Mouse (Mus musculus) limb, embryonic 14.5 days (tissue): ENCODE results near the gene Abhd2. TPM values are rescaled to one million over a fixed set of nuclear protein-coding genes. Genes with fewer than 3 reads are reported as not detected.

Experiments
- ATAC-seq: fragments of 200-750 bp; cut with Nextera tagmentation; 2 replicates; pipeline ENCODE4 v1.8.0; 2017; ENCODE audit warnings: low read depth, moderate number of reproducible peaks, moderate TSS enrichment; ENCODE audit not compliant: low FRiP score
- DNase-seq: peaks from one replicate; pipeline ENCODE4 v3.0.0-alpha.2; 2015; ENCODE audit warnings: low spot score
- H3K27ac ChIP-seq: fragments of 300-500 bp; sonication (generic); replicated peaks from 2 replicates; pipeline ENCODE4 v1.5.1; 2014; ENCODE audit warnings: low read depth, mild to moderate bottlenecking, low read length, moderate library complexity, mixed read lengths
- H3K27me3 ChIP-seq: fragments of 300-500 bp; sonication (generic); 2 replicates; pipeline ENCODE4 v1.6.1; 2014; ENCODE audit warnings: low read length, mixed read lengths; ENCODE audit not compliant: control insufficient read depth, insufficient read depth
- H3K36me3 ChIP-seq: fragments of 300-500 bp; sonication (generic); 2 replicates; pipeline ENCODE4 v1.6.1; 2014; ENCODE audit warnings: mild to moderate bottlenecking, low read length, moderate library complexity, mixed read lengths; ENCODE audit not compliant: control insufficient read depth, insufficient read depth
- H3K4me1 ChIP-seq: fragments of 300-500 bp; sonication (generic); 2 replicates; pipeline ENCODE4 v1.6.1; 2014; ENCODE audit warnings: antibody characterized with exemption, low read length, mixed read lengths; ENCODE audit not compliant: control insufficient read depth, insufficient read depth
- H3K4me2 ChIP-seq: fragments of 300-500 bp; sonication (generic); replicated peaks from 2 replicates; pipeline ENCODE4 v1.6.1; 2014; ENCODE audit warnings: low read depth, mild to moderate bottlenecking, low read length, moderate library complexity; ENCODE audit not compliant: severe bottlenecking
- H3K4me3 ChIP-seq: fragments of 300-500 bp; sonication (generic); replicated peaks from 2 replicates; pipeline ENCODE4 v1.5.1; 2014; ENCODE audit warnings: low read length
- H3K9ac ChIP-seq: fragments of 300-500 bp; sonication (generic); 2 replicates; pipeline ENCODE4 v1.6.1; 2014; ENCODE audit warnings: mild to moderate bottlenecking, low read depth, low read length, moderate library complexity; ENCODE audit not compliant: severe bottlenecking
- H3K9me3 ChIP-seq: fragments of 300-500 bp; sonication (generic); 2 replicates; pipeline ENCODE4 v1.6.1; 2016; ENCODE audit warnings: low read length; ENCODE audit not compliant: control insufficient read depth
- POLR2A ChIP-seq: fragments of 200-500 bp; IDR thresholded peaks from 2 replicates; pipeline ENCODE4 v1.8.0; 2012; ENCODE audit warnings: inconsistent platforms, mild to moderate bottlenecking, moderate library complexity, borderline replicate concordance; ENCODE audit not compliant: insufficient read depth, insufficient read length; ENCODE audit errors: extremely low read depth
- WGBS: fragments of 180-500 bp; shearing (Covaris S2); extraction: QIAGEN DNeasy Blood & Tissue Kit; methylation state at CpG from one replicate; pipeline ENCODE4 v1.1.7; 2014; 5-methylcytosine and 5-hydroxymethylcytosine counted together
- polyA plus RNA-seq, 2 experiments: library from polyadenylated mRNA; depleted of rRNA in 1 of 2; stranded (reverse) in 1 of 2; unstranded in 1 of 2; fragments of >200 nt; fragmentation: Nextera tagmentation in 1 of 2; extraction: Ambion mirVana in 1 of 2; gene quantifications; 2 replicates each; pipeline versions ENCODE4 v1.2.1 to v1.2.3; 2012 to 2014

Abhd2 gene
- polyA plus RNA-seq, 2 experiments, result 7.8 to 10.9 TPM

DNA sequence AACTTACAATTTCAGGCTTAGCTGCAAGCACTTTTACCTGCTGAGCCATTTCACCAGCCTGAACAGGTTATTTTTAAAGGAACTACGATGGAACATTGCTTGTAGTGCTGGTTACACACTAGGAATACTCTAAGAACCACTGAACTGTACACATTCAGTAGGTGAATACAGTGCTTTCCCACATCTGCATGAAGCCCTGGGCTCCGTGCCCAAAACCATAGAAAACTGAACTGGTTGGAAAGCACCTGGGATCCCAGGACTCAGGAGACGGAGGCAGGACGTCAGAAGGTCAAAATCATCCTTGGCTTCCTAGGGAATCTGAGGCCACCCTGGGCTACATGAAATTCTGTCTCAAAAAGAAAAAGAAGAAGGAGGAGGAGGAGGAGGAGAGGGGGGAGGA, 6.8 kb upstream of the Abhd2 start:
- no peak overlapping the region for H3K4me2 ChIP-seq
- no peaks in the 10 kb centered on the region for H3K9me3 ChIP-seq
- H3K4me3 ChIP-seq, result no peak overlapping the region
- H3K27me3 ChIP-seq, result no peaks in the 10 kb centered on the region
- DNase-seq (peak; percentile 35), ATAC-seq (no peak)
- 42% methylated on average over 3 of the region's 4 CpGs for WGBS
- no peak overlapping the region for H3K27ac ChIP-seq
- H3K9ac ChIP-seq, result no peak overlapping the region
- no peaks in the 10 kb centered on the region for H3K36me3 ChIP-seq
- TF ChIP-seq POLR2A, result no peak
- no peaks in the 10 kb centered on the region for H3K4me1 ChIP-seq

DNA sequence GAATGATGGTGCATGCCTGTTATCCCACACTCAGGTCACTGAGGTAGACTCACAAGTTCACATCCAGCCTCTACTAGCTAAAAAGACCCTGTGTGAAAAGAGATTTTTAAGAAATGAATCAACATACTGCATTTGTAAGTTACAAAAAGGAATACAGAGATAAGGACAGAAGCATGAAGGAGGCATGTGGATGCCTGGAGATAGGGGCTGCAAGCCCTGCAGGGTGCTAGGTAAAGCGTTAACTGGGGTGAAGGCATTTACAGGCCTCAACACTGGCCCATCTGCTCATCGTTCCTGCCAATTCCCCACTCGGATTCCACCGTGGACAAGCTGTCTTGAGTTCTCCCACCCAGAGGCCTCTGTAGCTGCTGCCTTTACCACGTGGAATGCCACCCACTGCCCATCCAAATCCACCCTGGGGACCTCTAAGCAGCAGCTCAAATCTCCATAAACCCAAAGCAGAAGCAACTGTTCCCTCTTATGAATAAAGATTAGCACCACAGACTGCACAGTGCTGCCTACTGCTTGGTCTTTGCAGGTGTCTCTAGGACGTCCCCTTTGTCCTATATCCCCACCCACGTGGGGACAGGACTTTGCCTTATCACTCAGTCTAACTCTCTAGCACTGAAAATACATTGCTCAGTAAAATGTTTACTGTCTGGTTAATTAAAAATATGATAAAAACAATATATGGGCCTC, 5.2 kb upstream of the Abhd2 start:
- no peak overlapping the region for H3K9ac ChIP-seq
- ATAC-seq (no peak), DNase-seq (no peak)
- H3K27ac ChIP-seq, result no peak overlapping the region
- H3K27me3 ChIP-seq, result no peaks in the 10 kb centered on the region
- no peaks in the 10 kb centered on the region for H3K36me3 ChIP-seq
- H3K4me1 ChIP-seq, result no peaks in the 10 kb centered on the region
- TF ChIP-seq POLR2A, result no peak
- WGBS, result 41% methylated on average over 7 of the region's 7 CpGs
- no peak overlapping the region for H3K4me3 ChIP-seq
- no peaks in the 10 kb centered on the region for H3K9me3 ChIP-seq
- no peak overlapping the region for H3K4me2 ChIP-seq

DNA sequence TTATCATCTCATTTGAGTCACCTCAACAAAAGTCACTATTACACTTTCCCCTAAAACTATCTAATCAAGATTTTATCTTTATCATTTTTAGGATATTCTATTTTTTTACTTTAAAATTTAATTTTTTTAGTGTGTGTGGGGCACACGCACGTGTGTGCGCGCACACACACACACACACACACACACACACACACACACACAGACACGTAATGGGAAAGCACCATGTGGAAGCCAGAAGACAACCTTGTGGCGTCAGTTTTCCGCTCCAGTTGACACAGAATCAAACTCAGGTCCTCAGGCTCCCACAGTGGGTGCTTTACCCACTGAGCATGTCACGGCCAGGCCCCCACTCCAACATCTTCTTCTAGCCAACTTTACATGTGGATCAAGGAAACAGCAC, 4.1 kb upstream of the Abhd2 start:
- peaks cover 2% of the 10 kb centered on the region for H3K4me1 ChIP-seq
- TF ChIP-seq POLR2A, result no peak
- no peaks in the 10 kb centered on the region for H3K9me3 ChIP-seq
- no peak overlapping the region for H3K9ac ChIP-seq
- H3K27me3 ChIP-seq, result no peaks in the 10 kb centered on the region
- no peak overlapping the region for H3K27ac ChIP-seq
- no peak overlapping the region for H3K4me2 ChIP-seq
- 82% methylated on average over 8 of the region's 8 CpGs for WGBS
- H3K36me3 ChIP-seq, result no peaks in the 10 kb centered on the region
- H3K4me3 ChIP-seq, result no peak overlapping the region
- ATAC-seq (no peak), DNase-seq (no peak)

DNA sequence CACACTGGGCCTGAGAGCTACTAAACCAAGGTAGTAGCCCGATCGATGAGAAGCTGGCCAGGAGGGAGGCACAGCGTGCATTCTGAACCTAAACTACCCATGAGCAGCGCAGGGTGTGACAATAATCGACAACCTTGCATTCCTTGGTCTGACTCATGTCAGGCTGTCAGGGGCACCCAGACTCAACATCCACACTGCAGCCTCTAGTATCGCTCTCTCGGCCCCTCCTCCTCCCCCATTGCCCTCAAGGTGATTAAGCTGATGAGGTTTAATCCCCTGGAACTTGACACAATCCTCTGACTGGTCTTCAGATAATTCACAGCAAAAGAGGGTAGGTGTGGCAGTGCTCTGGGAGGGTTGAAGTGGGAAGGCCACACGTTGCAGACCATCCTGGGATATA, 3.6 kb upstream of the Abhd2 start:
- Histone ChIP-seq H3K4me2 (no peak overlapping the region), H3K9ac (no peak overlapping the region), H3K9me3 (no peaks in the 10 kb centered on the region), H3K27me3 (no peaks in the 10 kb centered on the region), H3K4me3 (no peak overlapping the region), H3K27ac (no peak overlapping the region), H3K36me3 (no peaks in the 10 kb centered on the region), H3K4me1 (peaks cover 6% of the 10 kb centered on the region)
- no peak for TF ChIP-seq POLR2A
- WGBS, result 39% methylated on average over 8 of the region's 8 CpGs
- DNase-seq (no peak), ATAC-seq (no peak)

DNA sequence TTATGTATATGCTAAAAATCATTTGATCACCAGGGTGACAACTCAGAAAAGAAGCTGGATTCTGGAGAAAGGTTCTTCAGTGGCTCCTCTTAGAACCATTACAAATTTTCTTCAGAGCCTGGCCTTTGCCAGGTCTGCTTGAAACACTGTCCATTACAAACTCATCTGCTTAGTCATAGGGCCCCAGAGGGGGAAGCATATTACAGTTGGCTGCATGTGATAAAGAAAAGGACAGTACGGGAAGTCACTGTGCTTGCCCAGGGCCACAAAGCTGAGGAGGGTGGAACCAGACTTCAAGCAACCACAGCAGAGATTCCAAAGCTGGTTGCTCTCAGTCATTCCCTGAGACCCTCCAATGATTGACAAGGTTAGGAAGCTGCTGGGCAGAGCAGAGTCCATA, 3.1 kb upstream of the Abhd2 start:
- H3K4me2 ChIP-seq, result no peak overlapping the region
- 62% methylated on average over 1 of the region's 1 CpGs for WGBS
- H3K36me3 ChIP-seq, result no peaks in the 10 kb centered on the region
- peaks cover 9% of the 10 kb centered on the region for H3K4me1 ChIP-seq
- no peak overlapping the region for H3K27ac ChIP-seq
- no peaks in the 10 kb centered on the region for H3K27me3 ChIP-seq
- ATAC-seq, result no peak
- no peak for TF ChIP-seq POLR2A
- no peak for DNase-seq
- no peaks in the 10 kb centered on the region for H3K9me3 ChIP-seq
- no peak overlapping the region for H3K9ac ChIP-seq
- H3K4me3 ChIP-seq, result no peak overlapping the region

DNA sequence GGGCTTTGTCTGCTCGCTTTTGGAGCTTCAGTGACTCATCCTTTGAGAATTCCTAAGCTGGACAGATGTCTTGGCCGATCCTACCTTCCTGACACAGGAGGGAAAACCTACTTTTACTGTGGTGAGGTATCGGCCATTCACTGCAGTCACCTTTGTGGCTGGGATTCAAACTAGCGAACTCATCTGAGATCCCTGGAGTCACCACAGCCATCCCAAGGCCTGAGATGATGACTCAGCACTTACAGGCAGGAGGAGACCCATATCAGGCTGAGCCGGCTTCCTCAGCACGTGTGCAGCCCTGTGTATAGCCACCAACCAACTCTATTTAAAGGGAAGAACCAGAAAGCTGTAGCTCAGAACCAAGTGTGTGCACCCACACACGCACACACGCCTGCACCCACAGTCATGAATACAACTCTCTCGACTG, 2.0 kb upstream of the Abhd2 start:
- Histone ChIP-seq H3K4me2 (no peak overlapping the region), H3K9me3 (no peaks in the 10 kb centered on the region), H3K4me3 (no peak overlapping the region), H3K27me3 (no peaks in the 10 kb centered on the region), H3K27ac (no peak overlapping the region), H3K36me3 (no peaks in the 10 kb centered on the region), H3K4me1 (peaks cover 9% of the 10 kb centered on the region), H3K9ac (no peak overlapping the region)
- TF ChIP-seq POLR2A, result no peak
- DNase-seq (no peak), ATAC-seq (no peak)
- 82% methylated on average over 9 of the region's 9 CpGs for WGBS
